24 mouse cellular contexts compared by ENCODE assay signal in the genomic region with DNA sequence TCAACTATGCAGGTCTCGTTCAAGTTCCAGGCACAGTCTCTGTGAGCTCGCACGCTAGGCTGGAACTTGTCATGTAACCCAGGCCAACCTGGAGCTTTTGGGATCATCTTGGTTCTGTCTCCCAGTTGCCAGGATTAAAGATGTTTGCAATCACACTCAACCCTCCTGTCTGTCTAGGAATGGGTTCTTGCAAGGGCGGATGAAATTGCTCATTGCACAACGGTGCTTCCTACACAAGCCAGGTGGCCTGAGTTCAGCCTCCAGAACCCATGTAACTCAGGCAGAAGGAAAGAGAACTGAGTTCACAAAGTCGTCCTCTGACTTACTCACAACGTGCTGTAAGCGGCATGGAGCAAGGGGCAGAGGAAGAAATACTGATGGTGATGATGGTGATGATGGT. TPM values are rescaled to one million over a fixed set of nuclear protein-coding genes. Genes with fewer than 3 reads are reported as not detected.
"Had no signal": no experiment of that assay in that cellular context is flagged by ENCODE, and none has a peak within 500 bp of the region (broad histone marks: within the 10 kb centered on the region; RNA-seq: fewer than 3 reads in every experiment).

No protein-coding gene starts in this region.

- DNase-seq: gastrocnemius, adult 2 months; gastrocnemius, postnatal 10 days; gastrocnemius, postnatal 25 days; heart, adult 11 months; heart, adult 2 months; heart, postnatal 14 days; heart, postnatal 36 days; kidney, adult 11 months; kidney, adult 2 months; kidney, adult 9 months; kidney, postnatal 14 days; kidney, postnatal 36 days; layer of hippocampus, adult 9-11 months; layer of hippocampus, postnatal 36 days; left cerebral cortex, postnatal 4 days had no signal

RNA-seq across cellular contexts. Expression of a gene that starts 12.4 kb away (rescaled TPM):
- total RNA-seq: hematopoietic stem cell, adult 5-6 weeks had no signal

RNA-seq across cellular contexts. Expression of a gene that starts 24.9 kb away (rescaled TPM):
- total RNA-seq: gastrocnemius, postnatal 25 days; hematopoietic stem cell, adult 5-6 weeks; layer of hippocampus, postnatal 14 days; layer of hippocampus, postnatal 36 days; left cerebral cortex, postnatal 4 days had no signal

RNA-seq across cellular contexts. Expression of a gene that starts 31.9 kb away (rescaled TPM):
- total RNA-seq: gastrocnemius, adult 2 months; gastrocnemius, postnatal 25 days; heart, adult 2 months; heart, postnatal 14 days; heart, postnatal 36 days; hematopoietic stem cell, adult 5-6 weeks; hindbrain, postnatal 0 days; layer of hippocampus, adult 18-20 months; layer of hippocampus, adult 8-10 months; layer of hippocampus, postnatal 14 days; layer of hippocampus, postnatal 36 days; left cerebral cortex, adult 18-20 months; left cerebral cortex, adult 8-10 months; left cerebral cortex, postnatal 10 days; left cerebral cortex, postnatal 25 days; left cerebral cortex, postnatal 4 days had no signal

RNA-seq across cellular contexts. Expression of a gene that starts 32.1 kb away (rescaled TPM):
- total RNA-seq: hematopoietic stem cell, adult 5-6 weeks had no signal
